Mouse (Mus musculus) forebrain, embryonic 11.5 days (tissue): ENCODE data around the gene Rarg. TPM values are rescaled to one million over a fixed set of nuclear protein-coding genes. Genes with fewer than 3 reads are reported as not detected.

Experiments used
- polyA plus RNA-seq: library from polyadenylated mRNA; unstranded; fragments of >200 nt; fragmentation: Nextera tagmentation; extraction: Ambion mirVana; gene quantifications from 2 replicates; pipeline ENCODE4 v1.2.1, GENCODE M21; 2014

The Rarg gene
- polyA plus RNA-seq, 1 experiment from 2014 or later, result 19.7 TPM

Other genes starting within 250 kb of the Rarg start
- gene Krt18, start 229.3 kb downstream of the Rarg start, polyA plus RNA-seq, result 12.0 and 13.6 TPM in 2 replicates
- 122 and 129 TPM in 2 replicates for gene Eif4b, start 183.7 kb downstream of the Rarg start, polyA plus RNA-seq
- gene Tns2, start 157.1 kb downstream of the Rarg start, polyA plus RNA-seq, result 8.8 and 10.5 TPM in 2 replicates
- gene Spryd3, start 121.3 kb downstream of the Rarg start, polyA plus RNA-seq, result 12.0 and 12.1 TPM in 2 replicates
- 0.33 TPM in 1 of 2 replicates, not detected in the other for gene Igfbp6, start 113.2 kb downstream of the Rarg start, polyA plus RNA-seq
- not detected in 2 replicates for gene Soat2, start 107.0 kb downstream of the Rarg start, polyA plus RNA-seq
- 79.8 and 80.7 TPM in 2 replicates for gene Zfp740, start 54.3 kb downstream of the Rarg start, polyA plus RNA-seq
- 38.2 and 39.2 TPM in 2 replicates for gene Csad, start 52.8 kb downstream of the Rarg start, polyA plus RNA-seq
- gene Itgb7, start 25.6 kb downstream of the Rarg start, polyA plus RNA-seq, result 0.76 and 1.1 TPM in 2 replicates
- 0.21 and 0.48 TPM in 2 replicates for gene Gm9918, start 13.0 kb upstream of the Rarg start, polyA plus RNA-seq
- gene Mfsd5, start 21.9 kb upstream of the Rarg start, polyA plus RNA-seq, result 55.6 and 64.7 TPM in 2 replicates
- 58.3 and 60.3 TPM in 2 replicates for gene Espl1, start 38.7 kb upstream of the Rarg start, polyA plus RNA-seq
- gene Pfdn5, start 68.6 kb upstream of the Rarg start, polyA plus RNA-seq, result 357 and 374 TPM in 2 replicates
- 113 and 124 TPM in 2 replicates for gene Myg1, start 74.2 kb upstream of the Rarg start, polyA plus RNA-seq
- gene Aaas, start 93.3 kb upstream of the Rarg start, polyA plus RNA-seq, result 103 and 114 TPM in 2 replicates
- 0.20 and 0.52 TPM in 2 replicates for gene Sp7, start 109.7 kb upstream of the Rarg start, polyA plus RNA-seq
- 12.2 and 12.5 TPM in 2 replicates for gene Sp1, start 148.6 kb upstream of the Rarg start, polyA plus RNA-seq
- gene Amhr2, start 187.8 kb upstream of the Rarg start, polyA plus RNA-seq, result 1.0 TPM in 1 of 2 replicates, not detected in the other
- gene Prr13, start 201.5 kb upstream of the Rarg start, polyA plus RNA-seq, result 87.9 and 97.2 TPM in 2 replicates
- gene Pcbp2, start 213.0 kb upstream of the Rarg start, polyA plus RNA-seq, result 236 and 247 TPM in 2 replicates
- 15.6 TPM in 1 of 2 replicates, not detected in the other for gene Gm10337, start 246.2 kb upstream of the Rarg start, polyA plus RNA-seq